Mouse (Mus musculus): ENCODE results near the gene Crb1.

The Crb1 gene

GRCm38 (mm10) chr1:139223804-139224203 lies 153.1 kb downstream of the Crb1 start:
- DNase-seq (ENCODE audit: low spot score): no peak

- DNase-seq (ENCODE audit: low spot score): no peak
Observed at GRCm38 (mm10) chr1:139215311-139215710, 161.6 kb downstream of the Crb1 start.

GRCm38 (mm10) chr1:139210505-139210904 lies 166.4 kb downstream of the Crb1 start:
- no peak for DNase-seq (ENCODE audit: low spot score)

GRCm38 (mm10) chr1:139209796-139210195 lies 167.1 kb downstream of the Crb1 start:
- no peak for DNase-seq (ENCODE audit: low spot score)

- DNase-seq (ENCODE audit: low spot score): no peak
Observed at GRCm38 (mm10) chr1:139206259-139206658, 170.6 kb downstream of the Crb1 start.

GRCm38 (mm10) chr1:139203026-139203425 lies 173.9 kb downstream of the Crb1 start:
- DNase-seq (ENCODE audit: low spot score): no peak

- no peak for DNase-seq (ENCODE audit: low spot score)
Observed at GRCm38 (mm10) chr1:139194428-139195028, 182.4 kb downstream of the Crb1 start.

GRCm38 (mm10) chr1:139194011-139194410 lies 182.9 kb downstream of the Crb1 start:
- no peak for DNase-seq (ENCODE audit: low spot score)

GRCm38 (mm10) chr1:139192635-139193034 lies 184.3 kb downstream of the Crb1 start:
- no peak for DNase-seq (ENCODE audit: low spot score)

- no peak for DNase-seq (ENCODE audit: low spot score)
Observed at GRCm38 (mm10) chr1:139180481-139181149, 196.3 kb downstream of the Crb1 start.

GRCm38 (mm10) chr1:139179707-139180106 lies 197.2 kb downstream of the Crb1 start:
- no peak for DNase-seq (ENCODE audit: low spot score)

GRCm38 (mm10) chr1:139174058-139174832 lies 202.7 kb downstream of the Crb1 start:
- DNase-seq (ENCODE audit: low spot score): no peak

- peak; percentile 29 for DNase-seq (ENCODE audit: low spot score)
Observed at GRCm38 (mm10) chr1:139162814-139163213, 214.1 kb downstream of the Crb1 start.

GRCm38 (mm10) chr1:139161619-139162018 lies 215.3 kb downstream of the Crb1 start:
- peak; percentile 3 for DNase-seq (ENCODE audit: low spot score)

GRCm38 (mm10) chr1:139156397-139156796 lies 220.5 kb downstream of the Crb1 start:
- DNase-seq (ENCODE audit: low spot score): peak; percentile 34

GRCm38 (mm10) chr1:139153493-139153892 lies 223.4 kb downstream of the Crb1 start:
- no peak for DNase-seq (ENCODE audit: low spot score)

- no peak for DNase-seq (ENCODE audit: low spot score)
Observed at GRCm38 (mm10) chr1:139153006-139153405, 223.9 kb downstream of the Crb1 start.
